Mouse (Mus musculus) midbrain, embryonic 11.5 days (tissue): ENCODE results near the gene Tmcc3. TPM values are rescaled to one million over a fixed set of nuclear protein-coding genes. Genes with fewer than 3 reads are reported as not detected.

Experiments
- ATAC-seq: fragments of 200-750 bp; cut with Nextera tagmentation; 2 replicates; pipeline ENCODE4 v1.8.0; 2017; ENCODE audit warnings: moderate TSS enrichment, moderate library complexity; ENCODE audit not compliant: low FRiP score
- DNase-seq: peaks from one replicate; pipeline ENCODE4 v3.0.0; 2015; ENCODE audit warnings: low spot score; ENCODE audit errors: missing footprints
- H3K27ac ChIP-seq: fragments of 300-500 bp; sonication (generic); 2 replicates; pipeline ENCODE4 v1.5.1; 2014; ENCODE audit warnings: low read depth, low read length
- H3K27me3 ChIP-seq: fragments of 300-500 bp; sonication (generic); 2 replicates; pipeline ENCODE4 v1.6.1; 2014; ENCODE audit warnings: mild to moderate bottlenecking, low read length, moderate library complexity, mixed read lengths; ENCODE audit not compliant: control insufficient read depth, insufficient read depth
- H3K36me3 ChIP-seq: fragments of 300-500 bp; sonication (generic); 2 replicates; pipeline ENCODE4 v1.6.1; 2014; ENCODE audit warnings: mild to moderate bottlenecking, low read length, moderate library complexity, mixed read lengths; ENCODE audit not compliant: control insufficient read depth, insufficient read depth
- H3K4me1 ChIP-seq: fragments of 300-500 bp; sonication (generic); 2 replicates; pipeline ENCODE4 v1.6.1; 2014; ENCODE audit warnings: low read length; ENCODE audit not compliant: control insufficient read depth, insufficient read depth
- H3K4me2 ChIP-seq: fragments of 300-500 bp; sonication (generic); 2 replicates; pipeline ENCODE4 v1.6.1; 2014; ENCODE audit warnings: mild to moderate bottlenecking, moderate library complexity
- H3K4me3 ChIP-seq: fragments of 300-500 bp; sonication (generic); 2 replicates; pipeline ENCODE4 v1.5.1; 2014; ENCODE audit warnings: low read depth, low read length
- H3K9ac ChIP-seq: fragments of 300-500 bp; sonication (generic); 2 replicates; pipeline ENCODE4 v1.6.1; 2014; ENCODE audit warnings: low read length
- H3K9me3 ChIP-seq: fragments of 300-500 bp; sonication (generic); 2 replicates; pipeline ENCODE4 v1.6.1; 2016; ENCODE audit warnings: low read length; ENCODE audit not compliant: control insufficient read depth
- WGBS: fragments of 180-500 bp; shearing (Covaris S2); extraction: QIAGEN DNeasy Blood & Tissue Kit; methylation state at CpG from one replicate; pipeline ENCODE4 v1.1.7; 2014; 5-methylcytosine and 5-hydroxymethylcytosine counted together
- polyA plus RNA-seq: library from polyadenylated mRNA; unstranded; fragments of >200 nt; fragmentation: Nextera tagmentation; extraction: Ambion mirVana; gene quantifications from 2 replicates; pipeline ENCODE4 v1.2.1, GENCODE M21; 2014

Tmcc3 gene
- polyA plus RNA-seq, 1 experiment from 2014 or later, result 3.2 TPM

DNA sequence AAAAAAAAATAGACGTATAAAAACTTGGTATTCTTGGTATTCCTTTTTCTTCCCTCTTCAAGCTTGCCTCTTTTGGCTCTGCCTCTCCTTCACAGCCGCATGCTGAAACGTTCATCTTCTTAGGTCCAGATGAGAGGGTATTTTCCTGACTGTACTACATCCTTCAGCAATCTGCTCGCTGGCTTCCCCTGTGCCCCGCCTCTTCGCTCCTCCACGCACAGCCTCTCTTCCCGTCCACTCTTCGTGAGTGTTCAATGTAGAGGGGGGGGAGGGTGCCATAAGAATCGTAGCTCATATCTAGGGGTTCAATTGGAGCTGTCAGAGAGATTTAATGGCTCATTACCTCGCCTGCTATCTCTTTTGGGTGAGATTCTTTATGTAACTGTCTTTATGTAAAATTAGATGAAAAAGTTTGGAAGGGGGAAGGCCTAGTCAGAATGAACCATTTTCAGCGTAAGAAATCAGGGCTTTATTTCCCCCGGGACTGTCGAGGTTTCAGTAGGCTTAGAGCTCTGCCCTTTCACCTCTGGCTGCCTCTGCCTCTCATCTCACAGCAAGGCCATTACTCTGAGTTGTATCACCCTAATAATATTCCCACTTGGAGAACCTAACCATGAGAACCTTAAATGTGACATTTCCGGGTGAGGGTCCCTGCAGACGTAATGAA is 188.6 kb downstream of the Tmcc3 start:
- Histone ChIP-seq H3K9me3 (no peaks in the 10 kb centered on the region), H3K4me2 (no peak overlapping the region), H3K4me1 (peaks cover 2% of the 10 kb centered on the region; the same call in 1 of the 2 replicates), H3K36me3 (no peaks in the 10 kb centered on the region), H3K4me3 (no peak overlapping the region), H3K27ac (no peak overlapping the region), H3K9ac (no peak overlapping the region), H3K27me3 (no peaks in the 10 kb centered on the region)
- 37% methylated on average over 16 of the region's 16 CpGs for WGBS
- DNase-seq, result no peak
- ATAC-seq, result peak; percentile 44; the same call in 1 of the 2 replicates

DNA sequence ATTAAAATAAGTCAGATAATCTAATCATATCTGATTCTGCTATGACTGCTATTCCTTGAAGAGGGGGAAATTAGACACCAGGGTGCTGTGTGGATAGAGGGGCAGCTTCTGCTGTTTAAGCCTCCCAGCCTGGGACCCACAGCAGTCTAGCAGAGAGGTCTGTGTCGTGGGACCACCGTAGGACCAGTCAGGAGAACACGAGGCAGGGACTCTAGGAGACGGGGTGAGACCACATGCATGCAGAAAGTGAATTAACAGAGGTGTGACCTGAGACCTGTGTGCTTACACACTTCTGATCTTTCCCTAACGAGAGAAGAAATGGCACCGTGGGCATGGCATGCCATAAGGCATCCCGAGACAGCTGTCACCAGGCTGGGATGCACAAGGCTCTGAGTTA is 189.1 kb downstream of the Tmcc3 start:
- no peak overlapping the region for H3K4me2 ChIP-seq
- DNase-seq (no peak), ATAC-seq (peak; percentile 42; the same call in 1 of the 2 replicates)
- no peaks in the 10 kb centered on the region for H3K9me3 ChIP-seq
- no peak overlapping the region for H3K4me3 ChIP-seq
- no peak overlapping the region for H3K27ac ChIP-seq
- peaks cover 2% of the 10 kb centered on the region; the same call in 1 of the 2 replicates for H3K4me1 ChIP-seq
- H3K36me3 ChIP-seq, result no peaks in the 10 kb centered on the region
- H3K9ac ChIP-seq, result no peak overlapping the region
- WGBS, result 72% methylated on average over 7 of the region's 7 CpGs
- no peaks in the 10 kb centered on the region for H3K27me3 ChIP-seq

DNA sequence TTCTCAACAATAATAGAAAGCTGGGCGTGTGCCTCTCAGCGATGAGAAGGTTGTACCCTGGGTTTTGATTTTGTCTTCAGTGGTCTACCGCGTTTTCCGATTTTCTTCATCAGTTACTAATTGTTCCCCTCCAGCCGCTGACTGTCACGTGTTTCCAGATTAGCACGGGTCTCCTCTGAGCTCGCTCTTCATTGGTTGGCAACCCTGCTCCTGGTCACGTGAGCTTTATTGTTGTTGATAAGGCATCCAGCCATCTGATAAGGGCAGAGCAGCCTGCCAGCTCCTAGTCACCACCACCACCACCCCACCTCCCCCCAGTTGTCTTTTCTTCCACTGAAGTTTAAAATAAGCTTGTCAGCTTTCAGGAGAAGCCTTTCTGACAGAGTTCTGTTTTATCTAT is 190.0 kb downstream of the Tmcc3 start:
- DNase-seq (no peak), ATAC-seq (no peak)
- no peaks in the 10 kb centered on the region for H3K36me3 ChIP-seq
- no peak overlapping the region for H3K4me3 ChIP-seq
- H3K27me3 ChIP-seq, result no peaks in the 10 kb centered on the region
- H3K27ac ChIP-seq, result no peak overlapping the region
- peaks cover 2% of the 10 kb centered on the region; the same call in 1 of the 2 replicates for H3K4me1 ChIP-seq
- 83% methylated on average over 10 of the region's 10 CpGs for WGBS
- no peak overlapping the region for H3K4me2 ChIP-seq
- H3K9ac ChIP-seq, result no peak overlapping the region
- H3K9me3 ChIP-seq, result no peaks in the 10 kb centered on the region

- no peak for DNase-seq
- H3K4me1 ChIP-seq, result peaks cover under 1% of the 10 kb centered on the region; the same call in 1 of the 2 replicates
- no peak for ATAC-seq
- H3K27me3 ChIP-seq, result no peaks in the 10 kb centered on the region
- H3K27ac ChIP-seq, result no peak overlapping the region
- 86% methylated on average over 16 of the region's 16 CpGs for WGBS
- no peak overlapping the region for H3K9ac ChIP-seq
- no peaks in the 10 kb centered on the region for H3K36me3 ChIP-seq
- H3K9me3 ChIP-seq, result no peaks in the 10 kb centered on the region
- H3K4me3 ChIP-seq, result no peak overlapping the region
- no peak overlapping the region for H3K4me2 ChIP-seq
Measured at GRCm38 (mm10) chr10:94505248-94505772, 193.6 kb downstream of the Tmcc3 start.

- 79% methylated on average over 5 of the region's 5 CpGs for WGBS
- no peak for DNase-seq
- Histone ChIP-seq H3K4me1 (peaks cover under 1% of the 10 kb centered on the region; the same call in 1 of the 2 replicates), H3K9me3 (no peaks in the 10 kb centered on the region), H3K27me3 (no peaks in the 10 kb centered on the region), H3K36me3 (no peaks in the 10 kb centered on the region), H3K4me2 (no peak overlapping the region), H3K27ac (no peak overlapping the region), H3K4me3 (no peak overlapping the region), H3K9ac (no peak overlapping the region)
- ATAC-seq, result no peak
Measured at GRCm38 (mm10) chr10:94508863-94509262, 197.1 kb downstream of the Tmcc3 start.

DNA sequence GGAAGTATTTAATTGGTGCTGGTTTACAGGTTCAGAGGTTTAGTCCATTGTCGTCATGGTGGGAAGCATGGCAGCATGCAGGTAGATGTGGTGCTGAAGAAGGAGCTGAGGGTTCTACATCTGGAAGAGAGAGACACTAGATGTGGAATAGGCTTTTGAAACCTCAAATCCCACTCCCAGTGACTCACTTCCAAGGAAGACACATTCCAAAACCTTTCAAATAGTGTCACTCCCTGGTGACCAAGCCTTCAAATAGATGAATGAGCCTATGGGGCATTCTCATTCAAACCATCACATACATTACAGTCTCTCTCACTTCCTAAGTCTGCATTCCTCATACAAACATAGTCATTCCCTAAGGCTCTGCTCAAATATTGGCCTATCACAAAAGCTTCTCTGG is 201.0 kb downstream of the Tmcc3 start:
- ATAC-seq (no peak), DNase-seq (no peak)
- Histone ChIP-seq H3K4me1 (peaks cover 13% of the 10 kb centered on the region; the same call in 1 of the 2 replicates), H3K27me3 (peaks cover 15% of the 10 kb centered on the region), H3K9me3 (no peaks in the 10 kb centered on the region), H3K27ac (no peak overlapping the region), H3K4me2 (no peak overlapping the region), H3K9ac (no peak overlapping the region), H3K36me3 (no peaks in the 10 kb centered on the region), H3K4me3 (no peak overlapping the region)
- 93% methylated on average over 1 of the region's 1 CpGs for WGBS

GRCm38 (mm10) chr10:94514091-94514505 is 202.3 kb downstream of the Tmcc3 start:
- no peak for ATAC-seq
- H3K27me3 ChIP-seq, result peaks cover 15% of the 10 kb centered on the region

DNA sequence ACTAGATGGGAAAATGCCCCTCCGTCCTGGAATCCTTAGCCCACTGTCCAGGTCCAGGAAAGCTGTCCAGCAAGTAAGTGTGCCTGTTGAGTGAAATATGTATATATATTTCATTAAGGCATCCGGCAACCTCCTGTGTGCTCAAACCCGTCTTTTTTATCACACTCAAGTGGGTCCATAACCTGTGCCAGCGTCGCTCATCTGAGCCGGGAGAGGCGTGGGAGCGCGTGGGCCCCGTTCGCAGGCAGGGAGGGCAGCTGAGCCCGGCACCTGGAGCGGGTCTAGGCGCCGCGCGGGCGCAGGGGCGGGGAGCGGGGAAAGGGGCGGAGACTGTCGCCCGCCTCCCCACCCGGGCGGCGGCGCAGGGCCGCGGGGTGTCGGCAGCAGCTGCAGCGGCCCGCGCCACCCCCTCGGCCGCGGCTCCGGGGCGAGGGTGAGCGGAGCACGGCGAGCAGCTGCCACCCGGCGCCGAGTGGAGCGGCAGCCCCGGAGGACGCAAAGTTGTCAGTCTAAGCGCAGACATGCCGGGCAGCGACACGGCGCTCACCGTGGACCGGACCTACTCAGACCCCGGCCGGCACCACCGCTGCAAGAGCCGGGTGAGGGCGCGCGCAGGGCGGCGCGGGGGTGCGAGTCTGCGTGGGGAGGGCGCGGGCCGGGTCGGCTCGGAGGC is 202.9 kb downstream of the Tmcc3 start:
- under 1% methylated on average over 66 of the region's 71 CpGs for WGBS

More at GRCm38 (mm10) chr10:94514091-94514505, 202.3 kb downstream of the Tmcc3 start:
- H3K4me2 ChIP-seq, result peak overlapping the region; percentile 91
- under 1% methylated on average over 12 of the region's 12 CpGs for WGBS
- H3K9ac ChIP-seq, result peak overlapping the region; percentile 74; the same call in 1 of the 2 replicates
- DNase-seq, result no peak
- no peak overlapping the region for H3K27ac ChIP-seq
- H3K4me3 ChIP-seq, result peak overlapping the region; percentile 79
- H3K4me1 ChIP-seq, result peaks cover 13% of the 10 kb centered on the region; the same call in 1 of the 2 replicates
- H3K9me3 ChIP-seq, result no peaks in the 10 kb centered on the region
- no peaks in the 10 kb centered on the region for H3K36me3 ChIP-seq

DNA sequence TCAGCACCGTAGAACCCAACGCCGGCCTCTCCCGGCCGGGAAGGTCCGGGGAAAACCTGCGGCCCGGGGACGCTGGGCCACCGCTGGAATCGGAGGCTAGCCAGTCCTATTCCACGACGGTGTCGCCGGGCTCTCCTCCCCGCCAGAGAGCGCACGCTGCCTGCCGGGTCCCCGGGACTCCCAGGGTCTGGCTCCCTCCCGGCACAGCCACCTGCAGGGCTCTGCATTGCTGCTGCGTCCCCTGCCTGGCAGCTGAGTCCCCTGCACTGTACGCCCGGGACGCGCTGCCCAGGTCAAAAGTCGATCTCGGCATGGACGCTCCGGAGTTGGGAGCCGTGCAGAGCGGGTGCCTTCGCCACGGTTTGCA is 203.4 kb downstream of the Tmcc3 start:
- peak; percentile 97 for DNase-seq
- under 1% methylated on average over 32 of the region's 34 CpGs for WGBS
- peak overlapping the region; percentile 20; the same call in 1 of the 2 replicates for H3K27ac ChIP-seq

More for the DNA sequence above, 202.9 kb downstream of the Tmcc3 start:
- H3K4me2 ChIP-seq, result peak overlapping the region; percentile 91
- H3K9me3 ChIP-seq, result no peaks in the 10 kb centered on the region
- H3K4me3 ChIP-seq, result peak overlapping the region; percentile 79
- no peaks in the 10 kb centered on the region for H3K36me3 ChIP-seq
- peak overlapping the region; percentile 74 for H3K9ac ChIP-seq
- peaks cover 13% of the 10 kb centered on the region; the same call in 1 of the 2 replicates for H3K4me1 ChIP-seq
- DNase-seq (peak; percentile 96), ATAC-seq (peak; percentile 86)
- peaks cover 15% of the 10 kb centered on the region for H3K27me3 ChIP-seq
- H3K27ac ChIP-seq, result peak overlapping the region; percentile 20; the same call in 1 of the 2 replicates

More for the DNA sequence above, 203.4 kb downstream of the Tmcc3 start:
- no peaks in the 10 kb centered on the region for H3K9me3 ChIP-seq
- no peaks in the 10 kb centered on the region for H3K36me3 ChIP-seq
- H3K27me3 ChIP-seq, result peaks cover 15% of the 10 kb centered on the region
- H3K4me2 ChIP-seq, result peak overlapping the region; percentile 91
- peak overlapping the region; percentile 74 for H3K9ac ChIP-seq
- peak overlapping the region; percentile 79 for H3K4me3 ChIP-seq
- peaks cover 13% of the 10 kb centered on the region; the same call in 1 of the 2 replicates for H3K4me1 ChIP-seq
- peak; percentile 91 for ATAC-seq
